Mouse (Mus musculus): ENCODE measurements around the gene Gm4881. TPM values are rescaled to one million over a fixed set of nuclear protein-coding genes. Genes with fewer than 3 reads are reported as not detected.
A peak's percentile ranks its signal among the peaks of the same experiment; 100 is the strongest.
"Not testable (repeated sequence)": the region's sequence is repeated elsewhere in the genome, so short reads cannot be mapped to it uniquely, and the experiment has no call there.

Gene Gm4881
- polyA plus RNA-seq, 1 experiment from 2014 or later: not detected

DNA sequence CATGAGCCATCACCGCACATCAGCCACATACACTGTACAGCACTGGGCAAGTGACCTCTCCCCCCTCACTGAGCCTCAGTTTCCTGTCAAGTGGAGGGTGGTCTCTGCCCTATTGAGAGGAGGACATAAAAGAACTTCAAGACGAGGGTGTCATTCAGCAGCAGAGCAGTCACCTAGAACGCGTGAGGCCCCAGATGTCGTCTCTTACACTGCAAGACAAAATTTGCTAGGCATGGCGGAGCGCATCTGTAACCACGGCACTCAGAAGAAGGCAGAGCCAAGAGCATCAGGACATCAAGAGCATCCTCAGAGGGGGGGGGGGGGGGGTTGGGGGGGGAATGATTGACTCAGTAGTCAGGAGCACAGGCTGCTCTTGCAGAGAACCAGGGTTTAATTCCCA lies 48.0 kb downstream of the Gm4881 start:
- Histone ChIP-seq H3K36me3 (ENCODE audit: control insufficient read depth, insufficient read depth) (no peaks in the 10 kb centered on the region), H3K27me3 (ENCODE audit: control insufficient read depth, insufficient read depth, low read length) (no peaks in the 10 kb centered on the region), H3K9ac (ENCODE audit: low read length) (no peak overlapping the region), H3K9me3 (replicated peaks; ENCODE audit: control insufficient read depth, low read length) (no peaks in the 10 kb centered on the region), H3K27ac (ENCODE audit: low read length) (no peak overlapping the region), H3K4me3 (ENCODE audit: low read length) (no peak overlapping the region), H3K4me2 (ENCODE audit: low read depth, low read length) (no peak overlapping the region), H3K4me1 (ENCODE audit: control insufficient read depth, insufficient read depth, low read length) (no peaks in the 10 kb centered on the region)
- ATAC-seq (replicated peaks; ENCODE audit: extremely low read depth, insufficient read depth, low FRiP score): no peak
- WGBS: 87% methylated on average over 8 of the region's 8 CpGs

DNA sequence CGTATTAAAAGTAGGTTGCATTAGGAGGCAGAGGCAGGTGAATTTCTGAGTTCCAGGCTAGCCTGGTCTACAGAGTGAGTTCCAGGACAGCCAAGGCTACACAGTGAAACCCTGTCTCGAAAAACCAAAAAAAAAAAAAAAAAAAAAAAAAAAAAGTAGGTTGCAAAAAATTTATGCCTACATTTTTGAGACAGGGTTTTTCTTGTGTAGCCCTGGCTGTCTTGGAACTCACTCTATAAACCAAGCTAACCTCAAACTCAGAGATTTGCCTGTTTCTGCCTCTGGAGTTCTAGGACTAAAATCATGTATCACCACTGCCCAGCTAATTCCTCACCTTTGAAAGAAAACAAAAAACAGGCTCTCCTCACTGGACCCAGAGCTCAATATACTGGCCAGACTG lies 48.5 kb downstream of the Gm4881 start:
- H3K27me3 ChIP-seq (ENCODE audit: control insufficient read depth, insufficient read depth, low read length); H3K4me2 ChIP-seq (ENCODE audit: low read depth, low read length); H3K4me1 ChIP-seq (ENCODE audit: control insufficient read depth, insufficient read depth, low read length); H3K9ac ChIP-seq (ENCODE audit: low read length); ATAC-seq (replicated peaks; ENCODE audit: extremely low read depth, insufficient read depth, low FRiP score); H3K9me3 ChIP-seq (replicated peaks; ENCODE audit: control insufficient read depth, low read length); H3K27ac ChIP-seq (ENCODE audit: low read length); H3K4me3 ChIP-seq (ENCODE audit: low read length); H3K36me3 ChIP-seq (ENCODE audit: control insufficient read depth, insufficient read depth): not testable (repeated sequence)
- 94% methylated on average over 2 of the region's 2 CpGs for WGBS

DNA sequence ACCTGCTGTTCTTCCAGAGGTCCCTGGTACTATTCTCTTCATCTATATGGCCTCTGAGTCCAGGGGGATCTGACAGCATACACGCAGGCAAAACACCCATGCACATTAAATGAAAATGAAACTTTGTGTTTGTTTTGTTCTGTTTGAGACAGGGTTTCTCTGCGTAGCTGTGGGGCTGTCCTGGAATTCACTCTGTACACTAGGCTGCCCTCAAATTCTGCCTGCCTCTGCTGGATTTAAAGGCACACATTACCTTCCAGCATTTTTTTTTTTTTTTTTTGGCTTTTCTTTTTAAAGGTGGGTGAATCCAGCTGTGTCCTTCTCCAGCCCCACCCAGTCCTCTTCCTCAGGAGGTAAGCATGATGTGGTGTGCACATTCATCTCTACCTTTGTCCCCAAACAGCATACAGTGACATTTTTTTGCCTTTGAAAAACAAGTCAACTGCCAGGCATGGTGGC lies 52.1 kb downstream of the Gm4881 start:
- ATAC-seq (replicated peaks; ENCODE audit: extremely low read depth, insufficient read depth, low FRiP score): no peak
- Histone ChIP-seq H3K4me3 (ENCODE audit: low read length) (no peak overlapping the region), H3K9me3 (replicated peaks; ENCODE audit: control insufficient read depth, low read length) (no peaks in the 10 kb centered on the region), H3K4me1 (ENCODE audit: control insufficient read depth, insufficient read depth, low read length) (0 out of 2 replicates have a peak, but pooled peaks cover 3% of the 10 kb centered on the region), H3K27me3 (ENCODE audit: control insufficient read depth, insufficient read depth, low read length) (no peaks in the 10 kb centered on the region), H3K9ac (ENCODE audit: low read length) (no peak overlapping the region), H3K4me2 (ENCODE audit: low read depth, low read length) (no peak overlapping the region), H3K27ac (ENCODE audit: low read length) (no peak overlapping the region), H3K36me3 (ENCODE audit: control insufficient read depth, insufficient read depth) (peaks cover 29% of the 10 kb centered on the region)
- WGBS: 87% methylated on average over 2 of the region's 2 CpGs

DNA sequence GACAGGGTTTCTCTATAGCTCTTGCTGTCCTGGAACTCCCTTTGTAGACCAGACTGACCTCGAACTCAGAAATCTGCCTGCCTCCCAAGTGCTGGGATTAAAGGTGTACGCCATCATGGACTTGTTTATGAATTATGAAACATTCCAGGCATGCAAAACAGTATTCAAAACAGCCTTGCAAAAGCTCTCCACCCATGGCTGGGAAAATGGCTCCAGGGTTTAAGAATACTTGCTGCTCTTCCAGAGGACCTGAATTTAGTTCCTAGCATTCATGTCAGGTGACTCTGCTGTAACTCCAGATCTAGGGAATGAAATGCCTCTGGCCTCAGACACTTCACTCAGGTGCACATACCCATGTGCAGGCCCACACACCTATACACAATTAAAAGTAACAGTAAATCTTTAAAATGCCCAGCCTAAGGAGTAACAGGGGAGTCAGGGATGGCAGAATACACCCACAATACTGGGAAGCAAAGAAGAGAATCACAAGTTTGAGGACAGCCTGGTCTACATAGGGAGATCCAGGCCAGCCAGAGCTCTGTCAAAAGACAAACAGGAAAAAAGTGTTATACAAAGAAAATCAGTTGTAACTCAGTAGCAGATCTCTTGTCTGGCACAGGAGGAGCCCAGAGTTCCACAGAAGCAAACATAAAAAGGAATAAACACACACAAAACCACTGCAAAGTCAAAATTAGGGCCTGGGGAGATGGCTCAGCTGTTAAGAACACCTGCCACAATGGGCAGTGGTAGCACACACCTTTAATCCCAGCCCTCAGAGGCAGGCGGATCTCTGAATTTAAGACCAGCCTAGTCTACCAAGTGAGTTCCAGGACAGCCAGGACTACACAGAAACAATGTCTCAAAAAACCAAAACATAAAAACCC lies 52.8 kb downstream of the Gm4881 start:
- H3K27me3 ChIP-seq (ENCODE audit: control insufficient read depth, insufficient read depth, low read length): no peaks in the 10 kb centered on the region
- H3K27ac ChIP-seq (ENCODE audit: low read length): no peak overlapping the region
- H3K4me2 ChIP-seq (ENCODE audit: low read depth, low read length): no peak overlapping the region
- H3K9me3 ChIP-seq (replicated peaks; ENCODE audit: control insufficient read depth, low read length): no peaks in the 10 kb centered on the region
- ATAC-seq (replicated peaks; ENCODE audit: extremely low read depth, insufficient read depth, low FRiP score): no peak
- H3K9ac ChIP-seq (ENCODE audit: low read length): no peak overlapping the region
- 71% methylated on average over 3 of the region's 3 CpGs for WGBS
- H3K4me1 ChIP-seq (ENCODE audit: control insufficient read depth, insufficient read depth, low read length): peaks cover 9% of the 10 kb centered on the region
- H3K4me3 ChIP-seq (ENCODE audit: low read length): no peak overlapping the region
- peaks cover 35% of the 10 kb centered on the region for H3K36me3 ChIP-seq (ENCODE audit: control insufficient read depth, insufficient read depth)

DNA sequence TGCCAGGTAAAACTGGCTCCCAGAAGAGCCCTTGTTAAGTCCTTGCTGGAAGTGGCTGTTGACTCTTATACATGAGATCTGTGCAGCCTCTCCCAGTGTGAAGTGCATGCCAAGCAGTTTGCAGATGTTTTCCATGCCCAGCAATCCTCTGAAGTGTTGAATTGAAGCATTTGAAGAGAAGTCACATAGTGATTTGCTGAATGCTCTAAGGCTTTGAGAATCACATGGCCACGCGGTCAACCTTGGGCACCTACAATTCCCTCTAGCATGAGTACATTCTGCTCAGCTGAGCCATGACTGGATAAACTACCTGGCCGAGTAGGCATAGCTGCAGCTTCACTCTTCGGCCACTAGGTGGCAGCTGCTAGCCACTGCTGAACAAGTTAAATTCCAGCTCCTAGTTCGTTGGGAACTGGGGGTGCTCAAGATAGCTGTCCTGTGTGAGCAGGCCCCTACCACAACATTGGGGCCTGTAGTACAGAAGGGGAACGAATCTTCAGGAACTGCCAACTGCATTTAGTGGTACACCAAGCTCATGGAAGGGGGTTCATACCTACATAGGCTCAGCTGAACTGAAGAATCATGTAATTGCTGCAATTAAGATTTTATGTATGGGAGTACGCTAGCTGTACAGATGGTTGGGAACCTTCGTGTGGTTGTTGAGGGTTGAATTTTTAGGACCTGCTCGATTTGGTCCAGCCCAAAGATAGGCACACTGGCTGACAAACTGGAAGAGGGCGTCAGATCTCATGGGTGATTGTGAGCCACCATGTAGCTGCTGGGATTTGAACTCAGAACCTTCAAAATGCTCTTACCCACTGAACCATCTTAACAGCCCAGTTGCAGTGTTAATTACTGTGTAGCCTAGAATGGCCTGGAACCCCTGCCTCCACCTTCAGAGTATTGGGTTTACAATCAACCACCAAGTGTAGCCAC lies 53.7 kb downstream of the Gm4881 start:
- H3K27ac ChIP-seq (ENCODE audit: low read length): no peak overlapping the region

DNA sequence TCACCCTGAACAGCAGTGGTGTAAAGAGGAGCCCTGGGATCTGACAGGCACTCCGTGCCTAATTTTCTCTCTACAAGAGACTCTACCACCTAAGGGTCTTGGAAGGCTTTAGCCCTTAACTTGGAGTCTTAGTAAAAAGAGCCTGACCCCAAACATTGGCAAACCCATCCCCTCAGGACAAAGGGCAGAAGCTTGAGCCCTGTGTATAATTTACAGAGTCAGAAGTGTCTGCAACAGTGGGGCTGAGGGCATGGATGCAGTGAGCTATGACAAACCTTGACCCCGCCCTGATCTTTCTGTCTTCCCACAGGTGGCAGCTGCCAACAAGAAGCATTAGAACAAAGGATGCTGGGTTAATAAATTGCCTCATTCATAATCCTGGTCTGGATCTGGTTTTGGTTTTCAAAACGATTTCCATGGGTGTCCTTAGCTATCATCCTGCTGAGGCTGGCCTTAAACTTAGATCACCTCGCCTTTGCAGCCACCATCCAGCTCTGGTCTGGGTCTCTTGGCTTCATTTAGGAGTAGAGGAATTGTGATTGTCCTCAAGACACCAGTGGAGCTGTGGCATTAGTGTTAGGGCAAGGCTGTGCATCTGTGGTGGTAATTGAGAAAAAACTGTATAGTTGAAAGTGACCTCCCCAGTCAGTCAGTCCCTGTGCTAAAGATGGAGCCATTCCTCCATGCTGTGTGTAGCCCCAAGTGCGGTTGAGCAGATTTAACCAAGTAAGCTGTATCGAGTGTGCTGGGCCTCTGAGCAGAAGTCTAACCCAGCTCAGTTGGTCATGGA lies 54.7 kb downstream of the Gm4881 start:
- Histone ChIP-seq H3K9ac (ENCODE audit: low read length) (no peak overlapping the region), H3K36me3 (ENCODE audit: control insufficient read depth, insufficient read depth) (peaks cover 37% of the 10 kb centered on the region), H3K4me1 (ENCODE audit: control insufficient read depth, insufficient read depth, low read length) (peaks cover 21% of the 10 kb centered on the region), H3K4me3 (ENCODE audit: low read length) (no peak overlapping the region), H3K27me3 (ENCODE audit: control insufficient read depth, insufficient read depth, low read length) (no peaks in the 10 kb centered on the region), H3K9me3 (replicated peaks; ENCODE audit: control insufficient read depth, low read length) (no peaks in the 10 kb centered on the region), H3K4me2 (ENCODE audit: low read depth, low read length) (no peak overlapping the region), H3K27ac (ENCODE audit: low read length) (no peak overlapping the region)
- no peak for ATAC-seq (replicated peaks; ENCODE audit: extremely low read depth, insufficient read depth, low FRiP score)
- 84% methylated on average over 6 of the region's 6 CpGs for whole genome bisulfite sequencing

More for the DNA sequence above, 53.7 kb downstream of the Gm4881 start:
- H3K4me2 ChIP-seq (ENCODE audit: low read depth, low read length): no peak overlapping the region
- WGBS: 27% methylated on average over 10 of the region's 10 CpGs
- H3K4me3 ChIP-seq (ENCODE audit: low read length): no peak overlapping the region
- ATAC-seq (replicated peaks; ENCODE audit: extremely low read depth, insufficient read depth, low FRiP score): peak; percentile 38; the same call in 1 of the 2 replicates
- no peaks in the 10 kb centered on the region for H3K27me3 ChIP-seq (ENCODE audit: control insufficient read depth, insufficient read depth, low read length)
- peaks cover 18% of the 10 kb centered on the region for H3K4me1 ChIP-seq (ENCODE audit: control insufficient read depth, insufficient read depth, low read length)
- H3K9ac ChIP-seq (ENCODE audit: low read length): no peak overlapping the region
- no peaks in the 10 kb centered on the region for H3K9me3 ChIP-seq (replicated peaks; ENCODE audit: control insufficient read depth, low read length)
- peaks cover 37% of the 10 kb centered on the region for H3K36me3 ChIP-seq (ENCODE audit: control insufficient read depth, insufficient read depth)

DNA sequence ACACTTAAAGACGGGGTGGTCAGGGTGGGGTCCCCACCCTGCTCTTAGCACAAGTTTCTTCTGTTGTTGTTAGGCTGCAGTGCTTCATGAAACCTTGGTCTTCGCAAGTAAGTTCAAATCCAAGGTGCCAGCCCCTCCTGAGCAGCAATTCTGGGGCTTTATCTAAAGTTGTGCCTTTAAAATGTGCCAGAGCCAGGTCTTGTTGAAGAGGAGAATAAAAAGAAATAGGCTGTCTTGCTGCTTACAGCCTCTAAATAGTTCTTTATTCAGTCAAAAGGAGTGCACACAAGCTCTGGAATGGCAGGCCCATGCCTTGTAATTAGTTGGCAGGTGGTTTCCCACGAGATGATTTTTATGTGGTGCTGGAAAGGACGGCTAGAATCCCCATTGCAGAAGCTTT lies 57.2 kb downstream of the Gm4881 start:
- no peak for ATAC-seq (replicated peaks; ENCODE audit: extremely low read depth, insufficient read depth, low FRiP score)
- peaks cover 21% of the 10 kb centered on the region for H3K4me1 ChIP-seq (ENCODE audit: control insufficient read depth, insufficient read depth, low read length)
- peak overlapping the region; percentile 100 for H3K9ac ChIP-seq (ENCODE audit: low read length)
- H3K9me3 ChIP-seq (replicated peaks; ENCODE audit: control insufficient read depth, low read length): no peaks in the 10 kb centered on the region
- H3K4me2 ChIP-seq (ENCODE audit: low read depth, low read length): no peak overlapping the region
- peaks cover 37% of the 10 kb centered on the region for H3K36me3 ChIP-seq (ENCODE audit: control insufficient read depth, insufficient read depth)
- WGBS: 74% methylated on average over 4 of the region's 4 CpGs
- no peak overlapping the region for H3K4me3 ChIP-seq (ENCODE audit: low read length)
- no peak overlapping the region for H3K27ac ChIP-seq (ENCODE audit: low read length)
- no peaks in the 10 kb centered on the region for H3K27me3 ChIP-seq (ENCODE audit: control insufficient read depth, insufficient read depth, low read length)

DNA sequence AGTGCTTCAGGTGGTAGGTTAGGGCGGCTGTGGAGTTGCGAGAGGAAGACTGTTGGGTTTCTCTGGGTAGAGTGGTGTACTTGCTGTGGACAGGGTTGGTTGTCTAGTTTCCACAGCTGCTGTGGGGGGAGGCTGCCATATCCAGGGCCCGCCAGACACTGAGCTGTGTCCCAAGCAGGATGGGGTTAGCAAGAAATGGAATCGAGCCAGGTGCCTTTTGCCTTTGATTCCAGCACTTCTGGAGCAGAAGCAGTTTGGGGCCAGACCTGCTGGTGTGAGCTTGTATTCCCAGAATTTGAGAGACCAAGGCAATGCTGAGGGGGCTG lies 58.0 kb downstream of the Gm4881 start:
- Histone ChIP-seq H3K9me3 (replicated peaks; ENCODE audit: control insufficient read depth, low read length) (no peaks in the 10 kb centered on the region), H3K4me3 (ENCODE audit: low read length) (peak overlapping the region; percentile 95), H3K27me3 (ENCODE audit: control insufficient read depth, insufficient read depth, low read length) (no peaks in the 10 kb centered on the region), H3K4me1 (ENCODE audit: control insufficient read depth, insufficient read depth, low read length) (peaks cover 21% of the 10 kb centered on the region), H3K27ac (ENCODE audit: low read length) (no peak overlapping the region), H3K36me3 (ENCODE audit: control insufficient read depth, insufficient read depth) (peaks cover 37% of the 10 kb centered on the region), H3K9ac (ENCODE audit: low read length) (peak overlapping the region; percentile 100), H3K4me2 (ENCODE audit: low read depth, low read length) (peak overlapping the region; percentile 85)
- ATAC-seq (replicated peaks; ENCODE audit: extremely low read depth, insufficient read depth, low FRiP score): no peak
- 50% methylated on average over 4 of the region's 4 CpGs for WGBS
